Mouse (Mus musculus): ENCODE data around the gene Mcub. TPM values are rescaled to one million over a fixed set of nuclear protein-coding genes. Genes with fewer than 3 reads are reported as not detected.

Mcub gene
- polyA plus RNA-seq, 1 experiment = 1.8 TPM

- Histone ChIP-seq H3K4me3 (ENCODE audit: insufficient read depth, low read length) (no peak overlapping the region), H3K27ac (ENCODE audit: insufficient read depth, low read length) (no peak overlapping the region)
- TF ChIP-seq POLR2A (IDR thresholded peaks at IDR 0.05; ENCODE audit: extremely low read depth, insufficient read depth, low read length) = no peak
- no peak for TF ChIP-seq CTCF (IDR thresholded peaks at IDR 0.05; ENCODE audit: extremely low read depth, insufficient read depth, low read length)
These were observed 88.9 kb downstream of the Mcub start for GRCm38 (mm10) chr3:129880925-129881593.

GRCm38 (mm10) chr3:129879913-129880312, 90.1 kb downstream of the Mcub start:
- H3K27ac ChIP-seq (ENCODE audit: insufficient read depth, low read length) = no peak overlapping the region
- TF ChIP-seq POLR2A (IDR thresholded peaks at IDR 0.05; ENCODE audit: extremely low read depth, insufficient read depth, low read length) (no peak), CTCF (IDR thresholded peaks at IDR 0.05; ENCODE audit: extremely low read depth, insufficient read depth, low read length) (no peak)
- peaks cover 1% of the 10 kb centered on the region; the same call in 1 of the 2 replicates for H3K4me1 ChIP-seq (ENCODE audit: control insufficient read depth, insufficient read depth, low read length)
- H3K4me3 ChIP-seq (ENCODE audit: insufficient read depth, low read length) = 0 out of 2 replicates have a peak overlapping the region, but pooled peaks have one; percentile 99

More at GRCm38 (mm10) chr3:129880925-129881593, 88.9 kb downstream of the Mcub start:
- H3K4me1 ChIP-seq (ENCODE audit: control insufficient read depth, insufficient read depth, low read length) = peaks cover 1% of the 10 kb centered on the region; the same call in 1 of the 2 replicates

GRCm38 (mm10) chr3:129879131-129879757, 90.8 kb downstream of the Mcub start:
- H3K4me1 ChIP-seq (ENCODE audit: control insufficient read depth, insufficient read depth, low read length) = peaks cover 1% of the 10 kb centered on the region; the same call in 1 of the 2 replicates
- TF ChIP-seq CTCF (IDR thresholded peaks at IDR 0.05; ENCODE audit: extremely low read depth, insufficient read depth, low read length) = no peak
- TF ChIP-seq POLR2A (IDR thresholded peaks at IDR 0.05; ENCODE audit: extremely low read depth, insufficient read depth, low read length) = no peak
- H3K4me3 ChIP-seq (ENCODE audit: insufficient read depth, low read length) = peak overlapping the region; percentile 99
- no peak overlapping the region for H3K27ac ChIP-seq (ENCODE audit: insufficient read depth, low read length)

- TF ChIP-seq CTCF (IDR thresholded peaks at IDR 0.05; ENCODE audit: extremely low read depth, insufficient read depth, low read length) = no peak
- peak; percentile 71 for TF ChIP-seq POLR2A (IDR thresholded peaks at IDR 0.05; ENCODE audit: extremely low read depth, insufficient read depth, low read length)
- peak within 1 kb of the TSS; percentile 99 for H3K4me3 ChIP-seq (ENCODE audit: insufficient read depth, low read length)
These were observed 91.5 kb downstream of the Mcub start, which contains the start of gene Pla2g12a for GRCm38 (mm10) chr3:129878405-129879021. Gene Pla2g12a (plus strand): TSS chr3:129878606.

GRCm38 (mm10) chr3:129877327-129877726, 92.7 kb downstream of the Mcub start:
- Histone ChIP-seq H3K27ac (ENCODE audit: insufficient read depth, low read length) (no peak overlapping the region), H3K4me3 (ENCODE audit: insufficient read depth, low read length) (no peak overlapping the region), H3K4me1 (ENCODE audit: control insufficient read depth, insufficient read depth, low read length) (peaks cover 1% of the 10 kb centered on the region; the same call in 1 of the 2 replicates)
- TF ChIP-seq POLR2A (IDR thresholded peaks at IDR 0.05; ENCODE audit: extremely low read depth, insufficient read depth, low read length) (no peak), CTCF (IDR thresholded peaks at IDR 0.05; ENCODE audit: extremely low read depth, insufficient read depth, low read length) (no peak)

More at GRCm38 (mm10) chr3:129878405-129879021, 91.5 kb downstream of the Mcub start, which contains the start of gene Pla2g12a:
- Histone ChIP-seq H3K27ac (ENCODE audit: insufficient read depth, low read length) (no peak within 1 kb of the TSS; the same call in 1 of the 2 replicates), H3K4me1 (ENCODE audit: control insufficient read depth, insufficient read depth, low read length) (peaks cover 1% of the 10 kb centered on the region; the same call in 1 of the 2 replicates)

Other genes with a start within 250 kb of the Mcub start
- 3.5 and 4.2 TPM in 2 replicates for gene Egf, start 214.9 kb downstream of the Mcub start, polyA plus RNA-seq (2012; rRNA removed)
- 0.10 and 0.11 TPM in 2 replicates for gene Lrit3, start 166.2 kb downstream of the Mcub start, polyA plus RNA-seq (2012; rRNA removed)
- gene Rrh, start 147.6 kb downstream of the Mcub start, polyA plus RNA-seq (2012; rRNA removed) = 0.42 and 0.55 TPM in 2 replicates
- 50.9 and 51.4 TPM in 2 replicates for gene Gar1, start 138.8 kb downstream of the Mcub start, polyA plus RNA-seq (2012; rRNA removed)
- 0.04 TPM in 1 of 2 replicates, not detected in the other for gene Cfi, start 134.3 kb downstream of the Mcub start, polyA plus RNA-seq (2012; rRNA removed)
- gene Pla2g12a, start 91.6 kb downstream of the Mcub start, polyA plus RNA-seq (2012; rRNA removed) = 27.9 and 29.0 TPM in 2 replicates
- gene Casp6, start 68.8 kb downstream of the Mcub start, polyA plus RNA-seq (2012; rRNA removed) = 13.8 and 15.7 TPM in 2 replicates
- gene Sec24b, start 91.3 kb upstream of the Mcub start, polyA plus RNA-seq (2012; rRNA removed) = 53.8 and 57.7 TPM in 2 replicates
- 9.1 and 10.4 TPM in 2 replicates for gene Col25a1, start 161.3 kb upstream of the Mcub start, polyA plus RNA-seq (2012; rRNA removed)

Measured in cortical plate, adult 2 months (tissue).